Mouse (Mus musculus) urinary bladder, postnatal 36 days (tissue): ENCODE data around the gene Sema3b.
A peak's percentile ranks its signal among the peaks of the same experiment; 100 is the strongest.

ENCODE experiments used
- DNase-seq, 2 experiments: peaks; one replicate each; pipeline ENCODE4 v3.0.0; 2022; ENCODE audit warnings: low spot score in 2 of 2, mixed read lengths in 1 of 2

The Sema3b gene

DNA sequence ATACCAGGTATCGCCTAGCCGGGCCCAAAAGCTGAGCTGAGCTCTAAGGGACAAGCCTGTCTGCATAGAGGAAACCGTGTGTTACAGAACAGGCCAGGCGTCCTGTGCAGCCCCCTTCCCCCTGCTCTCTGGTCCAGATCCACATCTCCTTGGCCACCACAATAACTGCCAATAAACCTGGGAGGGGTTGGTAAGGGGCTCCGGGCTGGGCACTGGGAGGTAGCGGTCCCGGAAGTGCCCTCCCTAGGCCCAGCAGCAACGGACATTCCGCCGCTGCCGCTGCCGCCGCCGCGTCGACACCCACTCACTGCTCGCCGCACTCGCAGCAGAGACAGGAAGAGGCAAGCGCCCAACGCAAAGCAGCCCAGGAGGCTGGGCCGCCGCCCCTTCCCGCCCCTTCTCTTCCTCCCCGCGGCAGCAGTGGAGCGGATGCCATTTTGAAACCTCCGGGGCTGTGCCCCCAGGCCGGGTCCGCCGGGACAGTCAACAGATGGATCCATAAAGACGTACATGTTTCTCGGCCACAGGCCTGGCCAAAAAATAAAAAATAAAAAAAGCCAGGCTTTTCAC lies 24.1 kb upstream of the Sema3b start:
- DNase-seq = peak; percentile 71 to 83

DNA sequence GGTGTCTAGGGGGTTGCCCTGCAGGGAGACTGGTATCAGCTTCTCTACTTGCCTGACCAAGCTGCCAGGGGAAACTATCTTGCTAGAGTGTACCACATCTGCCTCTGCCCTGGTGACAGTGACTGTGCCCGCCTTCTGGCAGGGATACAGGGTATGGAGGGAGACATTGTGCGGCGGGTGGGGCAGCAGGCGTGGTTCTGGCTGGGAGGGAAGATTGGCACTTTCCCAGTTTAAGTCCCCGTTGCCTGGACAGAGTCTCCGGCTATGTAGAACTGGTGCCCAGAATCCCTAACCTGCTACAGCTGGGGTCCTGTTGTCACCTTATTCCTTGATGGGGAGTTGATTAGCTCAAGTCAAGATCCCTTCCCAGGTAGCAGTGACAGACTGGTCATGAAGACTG lies 23.4 kb upstream of the Sema3b start:
- peak in 1 of 2 experiments; percentile 47 for DNase-seq

DNA sequence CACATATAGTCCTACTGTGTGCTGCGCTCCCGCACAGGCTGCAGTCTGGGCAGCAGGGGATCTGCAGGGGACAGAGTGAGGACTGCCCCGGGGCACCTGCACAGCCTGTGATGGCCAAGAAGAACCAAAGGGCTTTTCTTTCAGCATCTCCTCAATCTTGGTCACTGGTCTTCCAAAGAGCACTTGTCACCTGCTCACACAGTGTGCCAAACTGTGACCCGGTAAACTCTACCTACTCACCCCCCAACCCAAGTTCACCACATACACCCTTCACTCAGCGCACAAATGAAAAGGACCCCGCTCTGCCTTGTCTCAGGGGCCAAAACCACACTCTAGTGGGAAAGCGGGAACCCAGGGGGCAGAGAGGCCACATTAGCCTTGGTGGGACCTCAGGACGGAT lies 22.8 kb upstream of the Sema3b start:
- no peak for DNase-seq

DNA sequence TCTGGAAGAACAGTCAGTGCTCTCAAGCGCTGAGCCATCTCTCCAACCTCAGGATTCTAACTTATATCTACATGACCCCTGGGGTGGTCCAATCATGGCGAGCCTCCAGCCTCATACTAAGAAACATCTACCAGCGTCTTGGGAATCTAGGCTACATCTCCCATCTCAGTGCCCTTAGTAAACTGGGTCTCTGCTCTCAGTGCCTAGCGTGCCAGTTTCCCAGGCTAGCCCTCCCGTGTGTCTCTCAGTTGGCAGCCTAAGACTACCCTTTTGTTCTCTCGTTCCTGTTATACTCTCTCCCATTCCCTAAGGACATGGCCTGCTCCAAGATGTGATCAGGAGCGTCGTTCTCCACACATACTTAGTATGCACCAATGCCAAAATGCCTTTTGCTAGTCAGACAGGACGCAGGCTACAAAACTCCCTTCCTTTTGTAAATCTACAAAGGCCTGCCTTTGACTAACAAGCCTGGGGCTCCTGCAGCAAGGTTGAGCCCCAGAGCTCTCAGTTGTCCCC lies 22.3 kb upstream of the Sema3b start:
- no peak for DNase-seq

DNA sequence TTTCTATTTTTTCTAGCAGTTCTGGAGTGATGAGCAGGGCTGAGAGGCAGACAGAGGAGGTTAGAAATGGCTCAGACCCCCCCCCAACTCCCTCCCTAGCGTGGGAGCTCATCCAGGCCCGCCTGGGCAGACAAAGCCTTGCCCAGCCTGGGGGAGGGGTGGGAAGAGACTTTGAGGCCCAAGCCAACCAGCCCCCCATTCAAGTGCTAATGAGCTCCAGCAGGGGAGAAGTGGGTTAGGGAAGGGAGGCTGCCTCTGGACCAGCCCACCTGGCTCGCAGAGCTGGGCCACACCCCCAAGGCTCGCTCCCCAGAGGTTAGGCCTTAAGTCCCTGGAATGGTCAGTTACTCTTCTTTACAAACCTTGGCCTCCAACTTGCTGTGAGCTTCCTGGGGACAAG lies 21.5 kb upstream of the Sema3b start:
- no peak for DNase-seq

DNA sequence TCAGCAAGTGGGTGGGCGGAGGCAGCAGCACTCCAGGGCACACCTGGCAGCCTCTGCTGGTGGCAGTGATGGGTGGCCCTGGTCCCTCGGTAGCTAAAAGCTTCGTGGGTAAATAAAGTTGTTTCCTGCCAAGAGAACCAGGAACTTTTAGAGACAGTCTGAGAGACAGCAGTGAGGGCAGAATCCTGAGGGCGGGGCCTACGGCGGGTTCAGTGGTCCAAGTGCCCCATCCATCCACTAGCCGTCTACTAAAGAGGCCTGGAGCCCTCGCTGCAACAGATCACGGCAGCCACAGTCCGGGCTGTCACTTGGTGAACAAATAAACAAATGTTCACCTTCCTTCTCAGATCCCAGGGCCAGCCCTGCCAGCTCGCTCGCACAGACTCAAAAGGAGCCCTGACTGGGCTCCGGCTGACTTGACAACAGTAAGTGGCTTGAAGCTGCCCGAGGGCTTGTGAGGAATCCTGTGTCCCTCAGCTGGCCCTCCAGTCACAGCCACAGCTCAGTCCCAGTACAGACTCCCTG lies 20.9 kb upstream of the Sema3b start:
- DNase-seq = no peak

DNA sequence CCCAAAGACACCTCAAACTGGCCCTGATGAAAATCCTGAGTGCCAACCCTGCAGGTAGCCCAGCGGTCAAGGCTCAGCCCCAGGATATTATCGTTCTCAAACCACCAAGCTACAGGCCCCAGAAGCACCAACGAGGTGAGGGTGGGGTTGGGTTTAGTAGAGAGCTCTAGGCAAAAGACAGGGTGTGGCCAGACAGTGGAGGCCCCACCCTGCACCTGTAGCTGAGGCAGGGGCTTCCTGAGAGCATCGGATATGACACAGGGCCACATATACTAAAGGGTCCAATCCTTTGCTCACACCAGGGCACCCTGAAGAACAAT lies 20.3 kb upstream of the Sema3b start:
- DNase-seq = no peak

DNA sequence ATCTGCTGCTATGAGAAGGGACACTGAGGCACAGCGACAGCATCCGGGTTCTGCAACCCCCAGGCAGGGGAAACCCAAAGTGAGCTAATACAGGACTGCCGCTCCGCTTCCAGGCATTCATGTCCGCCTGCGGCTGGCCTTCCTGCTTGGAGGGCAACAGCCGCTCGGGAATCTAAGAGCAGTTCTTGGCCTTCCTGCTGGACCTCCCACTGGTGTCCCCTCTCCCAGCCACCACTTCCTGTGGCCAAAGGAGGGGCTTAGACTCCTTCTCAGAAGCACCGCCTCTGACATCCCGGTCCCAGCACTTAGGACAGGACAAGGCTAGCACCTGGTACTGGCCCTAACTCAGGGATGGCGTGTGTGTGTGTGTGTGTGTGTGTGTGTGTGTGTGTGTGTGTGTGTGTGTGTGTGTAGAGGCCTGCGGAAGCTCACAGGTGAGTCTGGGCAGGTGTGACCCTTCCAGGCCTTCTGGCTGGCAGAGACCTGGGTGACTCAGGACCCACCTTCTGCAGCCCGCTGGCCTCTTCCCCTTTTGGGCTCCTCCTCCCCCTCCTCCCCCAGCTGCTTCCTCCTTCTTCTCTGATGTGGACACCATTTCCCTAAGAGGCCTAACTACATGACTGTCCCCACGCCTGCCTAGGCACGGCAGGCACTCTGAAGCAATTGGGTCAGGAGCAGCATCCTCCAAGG lies 19.8 kb upstream of the Sema3b start:
- DNase-seq = peak in 1 of 2 experiments; percentile 31

DNA sequence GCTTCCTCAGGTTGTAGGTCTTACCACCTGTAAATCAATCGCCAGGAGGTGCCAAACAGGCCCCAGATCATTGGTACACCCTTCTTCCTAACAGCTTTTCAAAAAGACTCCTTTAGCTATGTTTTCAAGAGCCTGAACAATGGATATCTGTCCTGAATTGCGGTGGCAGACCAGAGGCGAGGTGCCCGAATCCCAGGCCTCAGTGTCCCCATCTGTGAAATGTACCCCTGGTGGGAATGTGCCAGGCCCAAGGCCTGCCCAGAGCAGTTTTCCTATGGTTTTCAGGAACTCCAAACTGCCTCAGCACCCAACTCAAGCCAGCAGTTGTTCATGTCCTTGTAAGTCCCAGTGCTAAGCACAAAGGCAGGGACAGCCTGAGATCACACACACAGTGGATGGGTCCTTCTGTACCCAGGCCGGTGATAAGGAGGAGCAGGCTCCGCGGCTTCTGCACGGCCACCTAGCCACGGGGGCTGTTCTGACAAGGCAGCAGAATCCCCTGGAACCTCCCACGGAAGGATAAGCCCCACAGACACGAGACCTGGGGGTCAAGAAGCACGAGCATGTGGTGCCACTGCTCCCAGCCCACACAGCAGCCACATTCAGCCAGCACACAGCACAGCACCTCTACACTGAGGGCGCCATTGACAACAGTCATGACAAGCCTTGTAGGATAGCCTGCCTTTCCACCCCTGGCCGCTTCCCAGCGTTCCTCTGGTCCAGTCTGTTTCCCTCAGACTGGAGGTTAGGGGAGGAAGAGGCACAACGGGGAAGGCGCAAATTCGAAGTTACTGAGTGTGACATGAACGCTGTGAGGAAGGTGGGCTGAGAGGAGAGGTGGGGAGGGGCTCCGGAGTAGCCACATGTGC lies 18.6 kb upstream of the Sema3b start:
- no peak for DNase-seq

DNA sequence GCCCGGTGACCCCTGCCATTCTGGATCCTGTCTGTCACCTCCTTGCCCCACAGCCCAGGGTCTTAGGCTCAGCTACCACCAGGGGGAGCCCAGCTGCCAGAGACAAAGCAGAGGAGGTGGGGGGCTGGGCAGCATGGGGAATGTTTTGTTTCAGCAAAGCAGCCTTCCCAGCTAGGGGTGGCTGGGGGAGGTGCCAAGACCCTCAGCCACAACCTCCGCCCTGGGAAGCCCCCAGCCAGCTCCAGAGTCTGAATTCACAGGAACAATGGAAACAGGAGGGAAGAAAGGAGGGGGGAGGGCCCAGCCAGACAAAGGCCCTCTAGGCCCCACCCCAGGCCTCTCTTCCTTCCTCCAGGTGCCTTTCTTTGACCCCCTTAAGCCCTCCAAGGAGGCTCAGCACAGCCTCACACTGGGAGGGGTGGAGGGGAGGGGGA lies 17.8 kb upstream of the Sema3b start:
- peak; percentile 57 to 75 for DNase-seq

DNA sequence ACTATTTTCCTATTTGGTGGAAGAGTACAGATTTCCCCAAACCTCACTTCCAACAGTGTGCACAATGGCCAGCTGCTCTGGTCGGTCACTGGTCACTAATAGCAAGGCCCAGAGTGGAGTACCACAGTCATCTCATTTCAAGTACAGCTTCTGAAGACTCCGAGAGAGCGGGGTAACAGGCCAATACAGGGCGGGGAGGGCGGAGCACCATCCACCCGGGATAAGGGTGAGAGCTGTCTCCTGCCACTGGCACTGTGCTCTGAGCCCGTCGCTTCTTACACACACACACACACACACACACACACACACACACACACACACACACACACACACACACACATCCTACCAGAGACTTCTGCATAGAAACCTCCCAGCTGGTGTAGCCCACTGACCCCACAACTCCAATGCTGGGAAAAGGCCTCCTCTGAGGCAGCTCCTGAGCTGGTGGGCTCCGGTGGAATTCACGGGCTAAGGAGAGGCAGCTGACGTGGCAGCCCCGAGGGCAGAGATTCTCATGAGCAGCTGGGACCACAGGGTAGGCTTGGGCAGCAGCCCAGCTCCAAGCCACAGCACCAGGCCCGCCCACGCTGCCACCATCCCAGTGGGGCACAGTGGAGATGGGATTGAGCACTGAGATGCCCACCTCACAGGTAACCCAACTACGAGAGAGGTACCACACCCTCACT lies 17.3 kb upstream of the Sema3b start:
- DNase-seq = no peak

DNA sequence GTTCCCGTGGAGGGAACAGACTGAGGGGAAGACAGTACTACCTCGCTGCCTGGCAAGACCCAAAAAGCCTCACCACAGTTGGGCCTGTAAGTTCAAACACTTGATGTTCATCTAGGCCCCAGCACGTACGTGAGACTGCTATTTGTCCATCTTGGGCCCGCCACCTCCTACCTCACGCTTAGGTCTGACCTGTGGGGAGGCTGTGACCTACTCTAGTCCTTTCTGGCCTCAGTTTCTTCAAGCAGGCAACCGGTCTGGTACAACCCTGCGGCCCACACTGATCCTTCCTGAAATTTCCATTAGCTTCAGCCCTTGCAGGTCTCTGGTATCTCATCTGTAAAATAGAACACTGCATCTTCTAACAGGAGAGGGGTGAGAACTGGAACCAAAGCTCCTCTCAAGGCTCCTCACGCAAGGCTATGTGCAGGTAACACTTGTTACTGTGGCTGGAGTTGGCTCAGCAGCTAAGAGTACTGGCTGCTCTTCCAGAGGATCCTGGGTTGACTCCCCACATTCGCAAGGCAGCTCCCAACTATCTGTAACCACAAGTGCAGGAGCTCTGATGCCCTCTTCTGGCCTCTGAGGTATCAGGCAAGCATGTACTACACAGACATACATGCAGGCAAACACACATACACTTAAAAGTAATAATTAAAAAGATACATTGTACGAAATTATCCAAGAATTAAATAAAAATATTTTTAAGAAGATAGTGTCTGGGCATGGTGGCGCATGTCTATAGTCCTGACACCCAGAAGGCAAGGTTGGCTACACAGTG lies 16.5 kb upstream of the Sema3b start:
- DNase-seq = no peak

DNA sequence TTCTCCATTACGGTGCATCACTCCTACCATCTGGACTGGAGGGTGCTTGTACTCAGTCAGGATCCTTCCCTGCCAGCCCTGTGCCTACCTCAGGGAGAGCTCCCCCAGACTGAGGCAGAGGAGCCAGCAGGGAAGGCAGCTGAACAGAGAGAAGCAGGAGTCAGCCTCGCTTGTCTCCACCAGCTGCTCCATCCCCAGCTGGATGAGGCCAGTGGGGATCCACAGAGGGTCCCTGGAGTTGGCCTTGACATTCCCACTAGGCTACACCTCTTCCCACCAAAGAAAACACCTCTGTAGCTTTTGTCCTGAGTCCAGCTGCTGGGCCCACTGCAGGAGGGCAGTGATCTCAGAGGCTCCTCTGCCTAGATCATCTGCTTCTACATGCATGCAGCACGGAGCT lies 15.9 kb upstream of the Sema3b start:
- DNase-seq = no peak

DNA sequence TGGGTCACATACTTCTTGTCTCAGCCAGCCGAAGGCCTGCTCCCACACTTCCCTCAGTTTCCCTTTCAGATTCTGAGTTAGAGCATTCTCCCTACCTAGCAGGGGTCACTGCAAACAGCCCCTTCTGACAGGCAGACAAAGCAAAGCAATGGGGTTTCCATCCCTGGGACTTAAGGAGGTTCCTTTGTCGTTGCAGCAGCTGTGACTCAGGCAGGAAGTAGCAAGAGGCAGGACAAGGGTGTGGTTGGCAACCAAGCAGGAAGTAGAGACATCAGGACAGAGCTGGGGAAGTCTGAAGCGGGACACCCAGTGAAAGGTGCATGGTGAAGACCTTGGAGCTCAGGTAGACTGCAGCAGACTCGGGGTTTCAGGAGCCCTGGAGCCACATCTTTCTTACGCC lies 15.5 kb upstream of the Sema3b start:
- DNase-seq = peak in 1 of 2 experiments; percentile 48

DNA sequence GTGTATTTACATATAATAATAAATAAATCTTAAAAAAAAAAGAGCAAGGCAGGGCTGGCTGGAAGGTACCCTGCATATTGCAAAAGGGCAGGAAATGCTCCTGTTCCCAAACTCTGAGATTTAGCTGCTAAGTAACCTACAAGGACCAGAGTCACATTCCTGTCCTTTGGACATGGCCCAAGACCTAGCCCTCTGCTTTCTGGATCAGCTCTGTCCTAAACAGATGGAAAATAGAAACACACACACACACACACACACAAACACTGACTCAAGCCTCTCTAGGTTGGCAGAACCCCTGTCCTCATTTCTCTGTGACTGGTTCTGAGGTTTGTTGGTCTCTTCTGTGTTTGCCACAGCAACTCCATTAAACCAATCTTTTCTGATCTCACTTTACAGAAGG lies 11.9 kb upstream of the Sema3b start:
- no peak for DNase-seq

DNA sequence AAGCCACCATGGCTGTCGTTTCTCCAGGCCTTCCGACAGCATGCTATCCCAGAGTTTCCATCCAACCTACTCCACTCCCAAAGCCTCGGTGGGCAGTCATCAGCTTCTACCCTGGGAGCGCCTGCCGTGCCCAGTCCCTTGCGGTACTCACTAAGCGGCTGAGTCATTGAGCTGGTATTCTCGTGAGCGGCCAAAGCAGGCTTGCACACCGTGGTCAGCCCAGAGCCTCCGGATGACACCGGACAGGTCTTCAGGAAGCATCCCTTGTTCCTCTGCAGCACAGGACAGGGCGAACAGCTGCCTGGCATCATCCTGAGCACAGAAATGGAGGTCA lies 10.5 kb upstream of the Sema3b start:
- no peak for DNase-seq

DNA sequence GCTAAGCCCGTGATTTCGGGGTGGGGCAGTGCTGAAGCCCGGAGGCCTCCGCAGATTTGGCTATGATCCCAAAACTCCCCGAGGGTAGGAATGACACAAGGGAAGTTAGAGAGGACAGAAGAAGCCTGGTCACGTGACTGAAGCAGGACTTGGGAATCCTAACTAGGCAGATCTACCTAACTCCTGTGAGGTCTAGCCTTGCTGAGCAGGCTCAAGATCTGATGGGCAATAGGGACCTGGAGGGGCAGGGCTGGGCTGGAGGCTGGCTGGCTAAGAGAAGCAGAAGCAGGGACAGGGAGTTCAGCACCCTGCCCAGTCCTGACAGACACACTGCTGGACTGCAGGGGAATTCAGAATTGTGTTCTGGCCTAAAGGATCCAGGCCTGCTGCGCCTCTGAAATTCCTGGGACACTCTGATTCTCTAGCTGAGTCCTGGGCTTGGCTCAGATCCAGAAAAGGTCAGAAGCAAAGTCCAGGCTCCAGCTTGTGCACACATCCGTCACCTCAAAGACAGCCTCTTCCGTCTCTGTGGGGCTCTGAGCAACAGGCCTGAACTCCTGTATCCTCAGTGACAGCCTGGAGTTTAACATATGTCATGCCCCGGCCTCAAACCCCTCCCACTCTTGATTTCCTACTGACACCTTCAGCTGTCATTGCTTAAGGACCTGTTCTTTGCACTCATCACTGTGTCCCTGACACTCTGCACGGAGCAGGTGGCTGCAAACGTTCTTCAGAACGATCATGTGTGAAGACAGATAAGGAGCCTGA lies 9.9 kb upstream of the Sema3b start:
- DNase-seq = no peak

DNA sequence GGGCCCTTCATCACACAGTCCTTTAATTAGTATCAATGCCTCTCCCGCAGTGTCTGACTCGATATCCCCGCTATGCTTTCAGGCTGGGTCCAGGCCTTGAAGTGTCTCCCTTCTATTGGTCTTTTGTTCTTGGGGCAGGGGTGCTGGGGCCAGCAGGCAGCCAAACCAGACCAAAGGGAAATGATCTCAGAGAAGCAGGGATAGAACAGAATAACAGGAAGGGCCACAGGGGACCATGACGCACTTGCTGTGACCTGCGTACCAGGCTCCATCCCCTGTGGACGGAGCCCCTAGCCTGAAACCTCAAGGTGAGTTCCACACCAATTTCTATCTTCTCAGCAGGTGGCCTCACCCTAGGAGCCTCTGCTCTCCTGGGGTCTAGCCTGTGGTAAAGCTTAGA lies 9.1 kb upstream of the Sema3b start:
- DNase-seq = no peak

DNA sequence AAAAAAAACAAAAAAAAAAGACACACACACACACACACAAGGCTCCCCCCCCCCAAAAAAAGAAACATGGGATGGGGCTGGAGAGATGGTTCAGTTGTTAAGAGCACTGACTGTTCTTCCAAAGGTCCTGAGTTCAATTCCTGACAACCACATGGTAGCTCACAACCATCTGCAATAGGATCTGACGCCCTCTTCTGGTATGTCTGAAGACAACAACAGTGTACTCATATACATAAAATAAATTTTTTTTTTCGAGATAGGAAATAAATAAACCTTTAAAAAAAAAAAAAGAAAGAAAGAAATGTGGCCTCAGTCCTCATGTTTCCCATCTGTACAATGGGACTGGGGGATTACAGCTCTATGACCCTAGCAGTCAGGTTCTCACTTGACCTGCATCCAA lies 8.4 kb upstream of the Sema3b start:
- no peak for DNase-seq

DNA sequence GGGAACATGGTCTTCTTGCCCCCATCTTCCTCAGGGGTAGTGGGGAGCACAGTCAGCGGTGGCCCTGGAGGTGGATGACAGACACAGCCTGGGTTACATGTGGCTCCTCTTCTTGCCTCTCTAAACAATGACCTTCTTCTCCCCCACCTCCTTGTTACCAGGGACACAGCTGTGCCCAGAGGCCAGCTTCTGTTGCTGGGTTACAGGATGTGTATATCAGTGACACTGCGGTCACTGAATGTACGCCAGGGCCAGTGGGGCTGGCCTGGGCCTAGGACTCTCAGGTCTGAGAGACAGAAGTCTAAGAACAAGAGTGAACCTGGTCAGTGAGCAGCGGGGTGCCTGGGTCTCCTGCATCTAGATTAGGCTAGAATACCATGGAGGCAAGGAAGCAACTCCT lies 6.0 kb upstream of the Sema3b start:
- no peak for DNase-seq
